Mouse (Mus musculus): Measurements from ENCODE around the gene Prkcq. TPM values are rescaled to one million over a fixed set of nuclear protein-coding genes. Genes with fewer than 3 reads are reported as not detected.
A peak's percentile ranks its signal among the peaks of the same experiment; 100 is the strongest.

Prkcq gene
- polyA plus RNA-seq, 1 experiment from 2014 or later, result 1.1 TPM

- H3K27ac ChIP-seq (ENCODE audit: poor library complexity, severe bottlenecking), result no peak overlapping the region
- H3K4me3 ChIP-seq, result no peak overlapping the region
- WGBS, result 78% methylated on average over 1 of the region's 1 CpGs
- H3K9ac ChIP-seq, result no peak overlapping the region
- no peak for ATAC-seq (ENCODE audit: insufficient number of reproducible peaks, low FRiP score)
- no peaks in the 10 kb centered on the region for H3K4me1 ChIP-seq (replicated peaks)
- H3K36me3 ChIP-seq, result no peaks in the 10 kb centered on the region
- peaks cover 7% of the 10 kb centered on the region for H3K9me3 ChIP-seq (replicated peaks)
- no peaks in the 10 kb centered on the region for H3K27me3 ChIP-seq (replicated peaks)
- no peak overlapping the region for H3K4me2 ChIP-seq
Observed at GRCm38 (mm10) chr2:11258181-11258580, 86.3 kb downstream of the Prkcq start.

DNA sequence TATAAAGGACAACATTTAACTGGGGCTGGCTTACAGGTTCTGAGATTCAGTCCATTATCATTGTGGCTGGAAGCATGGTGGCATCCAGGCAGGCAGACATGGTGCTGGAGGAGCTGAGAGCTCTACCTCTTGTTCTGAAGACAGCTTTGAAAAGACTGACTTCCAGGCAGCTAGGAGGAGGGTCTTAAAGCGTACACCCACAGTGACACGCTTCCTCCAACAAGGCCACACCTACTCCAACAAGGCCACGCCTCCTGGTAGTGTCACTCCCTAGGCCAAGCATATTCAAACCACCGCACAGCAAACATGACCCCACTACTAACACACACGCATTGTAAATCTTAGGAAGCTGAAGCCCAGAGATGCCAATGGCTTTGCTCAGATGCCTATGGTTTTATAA, 87.5 kb downstream of the Prkcq start:
- ATAC-seq (ENCODE audit: insufficient number of reproducible peaks, low FRiP score), result 0 out of 2 replicates have a peak, but pooled peaks have one; percentile 36
- WGBS, result 80% methylated on average over 5 of the region's 5 CpGs
- no peak overlapping the region for H3K27ac ChIP-seq (ENCODE audit: poor library complexity, severe bottlenecking)
- H3K27me3 ChIP-seq (replicated peaks), result no peaks in the 10 kb centered on the region
- H3K4me3 ChIP-seq, result no peak overlapping the region
- no peaks in the 10 kb centered on the region for H3K36me3 ChIP-seq
- H3K4me2 ChIP-seq, result no peak overlapping the region
- H3K4me1 ChIP-seq (replicated peaks), result no peaks in the 10 kb centered on the region
- no peak overlapping the region for H3K9ac ChIP-seq
- peaks cover 7% of the 10 kb centered on the region for H3K9me3 ChIP-seq (replicated peaks)

DNA sequence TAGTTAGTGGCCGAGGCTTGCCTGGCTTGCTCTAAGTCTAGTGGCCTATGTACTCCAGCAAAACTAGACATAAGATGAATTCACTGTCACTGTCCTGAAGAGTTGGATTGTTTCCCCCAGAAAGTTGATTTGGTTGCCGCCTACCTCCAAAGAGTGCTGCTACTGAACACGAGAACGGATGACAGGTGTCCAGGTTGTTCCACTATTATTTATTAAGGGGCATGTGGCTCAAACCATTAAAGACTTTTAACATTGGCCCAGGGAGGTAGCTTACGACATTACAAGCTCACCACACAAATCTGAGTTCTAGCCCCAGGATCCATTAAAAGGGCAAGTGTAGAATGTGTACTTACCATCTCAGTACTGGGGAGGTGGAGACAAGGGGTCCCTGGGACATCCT, 92.9 kb downstream of the Prkcq start:
- Histone ChIP-seq H3K4me2 (no peak overlapping the region), H3K4me1 (replicated peaks) (no peaks in the 10 kb centered on the region), H3K27ac (ENCODE audit: poor library complexity, severe bottlenecking) (no peak overlapping the region), H3K9ac (no peak overlapping the region), H3K27me3 (replicated peaks) (no peaks in the 10 kb centered on the region), H3K36me3 (no peaks in the 10 kb centered on the region), H3K4me3 (no peak overlapping the region), H3K9me3 (replicated peaks) (peaks cover 4% of the 10 kb centered on the region)
- WGBS, result 83% methylated on average over 5 of the region's 5 CpGs
- ATAC-seq (ENCODE audit: insufficient number of reproducible peaks, low FRiP score), result no peak

GRCm38 (mm10) chr2:11265455-11265854, 93.5 kb downstream of the Prkcq start:
- Histone ChIP-seq H3K27me3 (replicated peaks) (no peaks in the 10 kb centered on the region), H3K4me1 (replicated peaks) (no peaks in the 10 kb centered on the region), H3K9me3 (replicated peaks) (peaks cover 4% of the 10 kb centered on the region), H3K4me2 (no peak overlapping the region), H3K9ac (no peak overlapping the region), H3K36me3 (no peaks in the 10 kb centered on the region), H3K27ac (ENCODE audit: poor library complexity, severe bottlenecking) (no peak overlapping the region), H3K4me3 (no peak overlapping the region)
- 75% methylated on average over 9 of the region's 9 CpGs for WGBS
- ATAC-seq (ENCODE audit: insufficient number of reproducible peaks, low FRiP score), result no peak

DNA sequence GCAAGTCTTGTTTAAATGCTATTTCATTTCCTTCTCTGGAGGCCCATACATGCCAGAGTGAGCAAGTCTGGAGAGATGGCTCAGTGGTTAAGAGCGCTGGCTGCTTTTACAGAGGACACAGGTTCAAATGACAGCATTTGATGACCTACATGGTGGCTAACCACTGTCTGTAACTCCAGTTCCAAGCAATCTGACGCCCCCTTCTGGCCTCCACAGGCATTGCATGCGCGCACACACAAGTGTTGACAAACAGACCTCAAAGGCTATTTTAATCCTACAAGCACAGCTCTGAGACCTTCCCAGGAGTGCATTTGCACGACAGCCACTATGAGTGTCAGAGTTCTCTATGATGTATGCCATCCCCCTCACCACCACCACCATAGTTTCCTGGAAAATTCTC, 94.4 kb downstream of the Prkcq start:
- Histone ChIP-seq H3K9me3 (replicated peaks) (no peaks in the 10 kb centered on the region; the same call in 1 of the 2 replicates), H3K36me3 (no peaks in the 10 kb centered on the region), H3K4me2 (no peak overlapping the region), H3K9ac (no peak overlapping the region), H3K4me3 (no peak overlapping the region), H3K4me1 (replicated peaks) (no peaks in the 10 kb centered on the region), H3K27ac (ENCODE audit: poor library complexity, severe bottlenecking) (no peak overlapping the region), H3K27me3 (replicated peaks) (no peaks in the 10 kb centered on the region)
- ATAC-seq (ENCODE audit: insufficient number of reproducible peaks, low FRiP score), result no peak
- WGBS, result 62% methylated on average over 5 of the region's 5 CpGs

DNA sequence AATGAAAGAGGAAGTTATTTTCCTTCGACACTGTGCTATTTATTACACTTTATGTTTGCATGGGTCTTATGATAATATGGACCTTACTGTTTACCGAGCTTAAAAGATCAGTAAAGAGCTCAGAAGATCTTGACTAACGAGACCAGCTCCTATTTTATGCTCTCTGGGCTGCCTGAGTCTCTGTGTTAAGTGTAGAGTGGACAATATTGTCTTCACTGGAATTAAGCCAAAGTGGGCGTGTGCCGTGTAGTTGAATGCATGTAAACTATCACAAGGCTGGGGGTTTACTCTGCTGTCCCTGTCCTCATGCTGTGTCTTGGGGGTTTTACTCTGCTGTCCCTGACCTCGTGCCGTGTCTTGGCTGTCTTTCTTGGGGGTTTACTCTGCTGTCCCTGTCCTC, 107.1 kb downstream of the Prkcq start:
- Histone ChIP-seq H3K27ac (ENCODE audit: poor library complexity, severe bottlenecking) (no peak overlapping the region), H3K4me3 (no peak overlapping the region), H3K4me2 (no peak overlapping the region), H3K27me3 (replicated peaks) (no peaks in the 10 kb centered on the region), H3K9me3 (replicated peaks) (no peaks in the 10 kb centered on the region), H3K4me1 (replicated peaks) (no peaks in the 10 kb centered on the region), H3K9ac (no peak overlapping the region), H3K36me3 (no peaks in the 10 kb centered on the region)
- 73% methylated on average over 7 of the region's 7 CpGs for WGBS
- ATAC-seq (ENCODE audit: insufficient number of reproducible peaks, low FRiP score), result no peak

DNA sequence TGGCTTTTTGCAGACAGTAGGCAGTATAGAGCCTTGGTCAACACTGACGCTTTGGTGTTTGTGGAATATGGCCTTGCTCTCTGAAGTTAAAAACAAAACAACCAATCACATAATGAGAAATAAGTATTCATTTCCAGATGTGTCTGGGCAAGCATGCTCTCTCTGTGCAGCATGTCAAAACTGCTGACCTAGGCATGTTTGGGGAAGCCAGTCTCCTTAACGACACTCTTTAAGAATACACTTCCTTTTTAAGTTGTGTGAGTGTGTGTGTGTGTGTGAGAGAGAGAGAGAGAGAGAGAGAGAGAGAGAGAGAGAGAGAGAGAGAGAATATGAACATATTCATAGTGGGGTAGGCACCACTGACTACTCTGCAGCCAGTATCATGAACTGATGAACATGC, 108.3 kb downstream of the Prkcq start:
- H3K36me3 ChIP-seq, result no peaks in the 10 kb centered on the region
- 70% methylated on average over 2 of the region's 2 CpGs for WGBS
- no peaks in the 10 kb centered on the region for H3K27me3 ChIP-seq (replicated peaks)
- H3K9ac ChIP-seq, result no peak overlapping the region
- ATAC-seq (ENCODE audit: insufficient number of reproducible peaks, low FRiP score), result no peak
- no peak overlapping the region for H3K27ac ChIP-seq (ENCODE audit: poor library complexity, severe bottlenecking)
- no peaks in the 10 kb centered on the region for H3K4me1 ChIP-seq (replicated peaks)
- H3K9me3 ChIP-seq (replicated peaks), result no peaks in the 10 kb centered on the region
- no peak overlapping the region for H3K4me2 ChIP-seq
- no peak overlapping the region for H3K4me3 ChIP-seq

DNA sequence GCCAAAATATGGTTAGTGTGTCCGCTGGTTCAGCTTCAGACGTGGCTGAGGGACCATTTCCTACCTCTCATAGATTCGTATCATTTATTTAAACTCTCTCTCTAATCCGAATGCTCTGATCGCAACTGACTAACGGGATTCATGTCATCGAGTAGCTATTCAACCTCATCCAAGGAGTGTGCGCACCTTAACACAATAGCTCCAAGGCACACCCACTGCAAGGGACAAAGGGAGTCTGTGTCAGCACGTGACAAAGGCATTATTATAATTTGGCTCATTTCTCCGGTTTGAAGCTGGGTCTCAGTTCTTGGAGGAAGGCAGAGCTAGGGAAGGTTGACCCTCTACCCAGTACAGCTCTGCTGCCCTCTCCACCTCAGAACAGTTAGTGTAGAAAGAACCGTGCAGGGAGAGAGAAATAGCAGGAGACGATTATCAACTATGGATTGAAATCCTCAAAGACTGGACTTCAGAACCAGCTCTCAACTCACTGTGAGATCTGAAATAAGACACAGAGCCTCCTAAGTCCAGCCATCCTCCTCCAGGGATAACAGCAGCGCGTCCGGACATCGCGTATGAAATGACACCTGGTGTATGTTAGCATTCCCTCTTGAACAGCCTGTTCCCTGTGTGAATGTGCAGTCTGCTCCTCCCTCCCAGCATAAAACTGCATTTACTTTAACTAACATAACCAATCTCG, 116.1 kb downstream of the Prkcq start:
- no peak overlapping the region for H3K9ac ChIP-seq
- no peaks in the 10 kb centered on the region for H3K36me3 ChIP-seq
- no peaks in the 10 kb centered on the region for H3K27me3 ChIP-seq (replicated peaks)
- no peak overlapping the region for H3K4me2 ChIP-seq
- no peaks in the 10 kb centered on the region for H3K9me3 ChIP-seq (replicated peaks)
- 76% methylated on average over 18 of the region's 18 CpGs for WGBS
- no peak for ATAC-seq (ENCODE audit: insufficient number of reproducible peaks, low FRiP score)
- no peaks in the 10 kb centered on the region for H3K4me1 ChIP-seq (replicated peaks)
- no peak overlapping the region for H3K27ac ChIP-seq (ENCODE audit: poor library complexity, severe bottlenecking)
- no peak overlapping the region for H3K4me3 ChIP-seq

- no peaks in the 10 kb centered on the region for H3K36me3 ChIP-seq
- H3K27ac ChIP-seq (ENCODE audit: poor library complexity, severe bottlenecking), result no peak overlapping the region
- no peaks in the 10 kb centered on the region for H3K9me3 ChIP-seq (replicated peaks)
- WGBS, result 9% methylated on average over 7 of the region's 7 CpGs
- H3K4me2 ChIP-seq, result no peak overlapping the region
- H3K4me3 ChIP-seq, result no peak overlapping the region
- ATAC-seq (ENCODE audit: insufficient number of reproducible peaks, low FRiP score), result no peak
- no peaks in the 10 kb centered on the region for H3K27me3 ChIP-seq (replicated peaks)
- no peaks in the 10 kb centered on the region for H3K4me1 ChIP-seq (replicated peaks)
- no peak overlapping the region for H3K9ac ChIP-seq
Observed at GRCm38 (mm10) chr2:11288531-11288846, 116.6 kb downstream of the Prkcq start.

DNA sequence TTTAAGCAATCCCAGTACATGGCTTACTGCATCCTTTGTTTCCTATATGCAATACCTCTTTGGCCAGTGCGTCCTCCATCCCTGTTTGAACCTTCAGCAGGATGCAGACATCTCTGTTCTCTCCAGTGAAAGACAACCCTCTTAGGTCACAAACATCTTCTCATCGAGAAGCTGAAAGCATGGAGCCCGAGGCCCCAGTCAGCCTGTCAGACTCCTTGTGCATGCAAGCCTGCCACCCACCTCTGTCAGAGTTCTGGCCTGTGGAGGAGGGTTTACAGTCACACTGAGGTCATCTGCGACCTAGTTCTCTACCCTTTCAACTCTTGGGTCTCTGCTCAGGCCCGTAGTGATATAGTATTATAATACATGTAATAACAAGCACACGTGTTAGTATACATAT, 119.0 kb downstream of the Prkcq start:
- Histone ChIP-seq H3K4me3 (no peak overlapping the region), H3K27me3 (replicated peaks) (no peaks in the 10 kb centered on the region), H3K9me3 (replicated peaks) (no peaks in the 10 kb centered on the region), H3K4me1 (replicated peaks) (no peaks in the 10 kb centered on the region), H3K4me2 (no peak overlapping the region), H3K27ac (ENCODE audit: poor library complexity, severe bottlenecking) (no peak overlapping the region), H3K9ac (no peak overlapping the region), H3K36me3 (no peaks in the 10 kb centered on the region)
- 83% methylated on average over 6 of the region's 6 CpGs for WGBS
- ATAC-seq (ENCODE audit: insufficient number of reproducible peaks, low FRiP score), result no peak

DNA sequence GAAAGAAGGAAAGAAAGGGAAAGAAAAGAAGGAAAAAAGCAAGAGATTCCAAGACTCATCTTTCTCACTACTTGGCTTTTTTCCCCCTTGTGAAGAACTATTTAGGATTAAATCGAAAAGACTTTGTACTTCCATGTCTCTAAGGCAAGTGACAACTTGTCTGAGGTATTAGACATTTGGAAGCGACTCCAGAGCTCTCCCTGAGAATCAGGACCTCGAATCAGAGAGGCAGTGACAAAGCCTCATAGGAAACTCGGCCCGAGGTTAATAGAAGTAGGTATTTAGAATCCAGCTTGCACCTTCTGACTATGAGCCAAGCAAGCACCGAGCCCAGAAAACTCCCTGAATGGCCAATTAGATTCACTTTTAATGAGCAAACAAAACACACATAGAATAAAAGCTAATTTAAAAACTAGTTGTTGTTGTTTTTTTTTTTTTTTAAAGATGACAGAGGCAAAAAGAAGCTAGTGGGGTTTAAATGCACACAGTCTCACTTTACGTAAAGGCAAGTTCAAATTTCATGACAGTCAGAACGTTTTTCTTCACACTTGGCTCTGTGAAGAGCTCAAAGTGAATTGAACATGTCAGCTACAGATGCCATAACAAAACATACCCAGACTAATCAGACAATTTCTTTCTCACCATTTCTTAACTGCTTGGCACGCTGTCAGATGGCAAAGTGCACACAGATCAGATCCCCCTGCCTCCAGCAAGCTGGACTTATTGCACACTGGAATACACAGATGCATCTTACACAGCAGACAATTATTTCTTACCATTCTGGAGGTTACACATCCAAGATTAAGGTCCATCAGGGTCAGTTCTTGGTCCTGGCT, 119.9 kb downstream of the Prkcq start:
- Histone ChIP-seq H3K27ac (ENCODE audit: poor library complexity, severe bottlenecking) (no peak overlapping the region), H3K4me2 (no peak overlapping the region), H3K36me3 (no peaks in the 10 kb centered on the region), H3K27me3 (replicated peaks) (no peaks in the 10 kb centered on the region), H3K9ac (no peak overlapping the region), H3K9me3 (replicated peaks) (no peaks in the 10 kb centered on the region), H3K4me1 (replicated peaks) (no peaks in the 10 kb centered on the region), H3K4me3 (no peak overlapping the region)
- WGBS, result 68% methylated on average over 9 of the region's 9 CpGs
- ATAC-seq (ENCODE audit: insufficient number of reproducible peaks, low FRiP score), result no peak
